Mouse (Mus musculus): ENCODE results near the gene Tbc1d24.
"Not testable (repeated sequence)": the region's sequence is repeated elsewhere in the genome, so short reads cannot be mapped to it uniquely, and the experiment has no call there.

Tbc1d24 gene

DNA sequence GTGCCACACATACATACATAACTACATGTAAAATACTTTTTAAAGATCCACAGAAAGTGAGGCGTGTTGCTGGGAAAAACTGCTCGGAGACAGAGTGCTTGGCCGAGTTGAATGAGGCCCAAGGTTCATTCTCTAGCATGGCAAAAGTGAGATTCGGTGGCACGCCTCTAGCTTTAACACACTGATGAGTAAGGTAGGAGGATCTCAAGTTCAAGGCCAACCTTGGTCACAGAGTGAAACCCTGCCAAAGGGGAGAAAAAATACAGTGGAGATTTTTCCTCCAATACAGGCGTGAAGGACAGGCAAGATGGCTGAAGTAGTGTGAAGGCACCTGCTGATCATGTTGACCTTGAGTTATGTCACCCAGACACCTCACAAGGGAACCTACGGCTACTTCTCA, 55.9 kb downstream of the Tbc1d24 start:
- DNase-seq (ENCODE audit: low spot score) = no peak

GRCm38 (mm10) chr17:24142897-24143296, 62.5 kb downstream of the Tbc1d24 start:
- DNase-seq (ENCODE audit: low spot score) = no peak

- peak; percentile 97 for DNase-seq (ENCODE audit: low spot score)
These were observed 63.9 kb downstream of the Tbc1d24 start for GRCm38 (mm10) chr17:24141425-24141920.

DNA sequence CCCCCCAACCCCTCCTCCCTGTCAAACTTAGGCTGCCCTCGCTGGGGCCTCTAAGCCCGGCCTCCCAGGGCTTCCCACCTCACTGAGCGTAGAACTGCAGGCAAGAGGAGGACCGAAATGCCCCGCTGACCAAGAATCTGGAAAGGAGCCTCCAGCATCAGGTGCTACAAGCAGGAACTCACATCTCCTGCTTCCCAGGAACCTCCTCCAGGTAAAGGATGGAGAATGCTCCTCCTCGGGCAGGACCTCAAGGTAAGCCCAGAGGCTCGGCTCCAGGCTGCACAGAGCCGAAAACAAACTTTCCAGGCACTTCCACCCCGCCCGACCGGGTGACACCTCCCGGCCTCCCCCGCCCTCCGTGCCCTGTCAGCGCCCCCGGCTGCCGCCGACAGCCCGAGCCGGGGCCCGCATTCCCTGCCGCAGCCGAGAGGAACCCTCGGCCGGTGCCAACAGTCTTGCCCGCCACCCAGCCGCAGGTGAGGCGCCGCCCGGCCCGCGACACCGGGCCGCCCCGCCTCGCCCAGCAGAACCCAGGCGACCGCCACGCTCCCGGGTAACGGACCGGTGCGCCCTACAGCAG, 64.4 kb downstream of the Tbc1d24 start:
- DNase-seq (ENCODE audit: low spot score) = peak; percentile 26

GRCm38 (mm10) chr17:24139968-24140367, 65.4 kb downstream of the Tbc1d24 start:
- no peak for DNase-seq (ENCODE audit: low spot score)

GRCm38 (mm10) chr17:24139256-24139655, 66.1 kb downstream of the Tbc1d24 start:
- DNase-seq (ENCODE audit: low spot score) = no peak

- DNase-seq (ENCODE audit: low spot score) = no peak
These were observed 68.0 kb downstream of the Tbc1d24 start for GRCm38 (mm10) chr17:24137226-24137880.

- DNase-seq (ENCODE audit: low spot score) = no peak
These were observed 71.3 kb downstream of the Tbc1d24 start for GRCm38 (mm10) chr17:24134062-24134461.

GRCm38 (mm10) chr17:24132919-24133318, 72.4 kb downstream of the Tbc1d24 start:
- DNase-seq (ENCODE audit: low spot score) = not testable (repeated sequence)

GRCm38 (mm10) chr17:24131570-24131969, 73.8 kb downstream of the Tbc1d24 start:
- DNase-seq (ENCODE audit: low spot score) = no peak

DNA sequence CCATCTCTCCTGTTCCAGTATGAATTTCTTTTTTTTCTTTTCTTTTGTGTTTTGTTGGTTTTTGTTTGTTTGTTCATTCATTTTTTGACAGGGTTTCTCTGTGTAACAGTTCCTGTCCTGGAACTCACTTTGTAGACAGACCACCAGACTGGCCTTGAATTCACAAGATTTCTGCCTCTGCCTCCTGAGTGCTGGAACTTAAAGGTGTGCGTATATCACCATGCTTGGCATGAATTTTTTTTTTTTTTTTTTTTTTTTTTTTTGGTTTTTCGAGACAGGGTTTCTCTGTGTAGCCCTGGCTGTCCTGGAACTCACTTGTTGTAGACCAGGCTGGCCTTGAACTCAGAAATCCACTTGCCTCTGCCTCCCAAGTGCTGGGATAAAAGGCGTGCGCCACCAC, 76.1 kb downstream of the Tbc1d24 start:
- DNase-seq (ENCODE audit: low spot score) = not testable (repeated sequence)

- no peak for DNase-seq (ENCODE audit: low spot score)
These were observed 77.8 kb downstream of the Tbc1d24 start for GRCm38 (mm10) chr17:24127592-24127991.

- DNase-seq (ENCODE audit: low spot score) = no peak
These were observed 78.6 kb downstream of the Tbc1d24 start for GRCm38 (mm10) chr17:24126801-24127200.

Measured in embryo, embryonic 10.5 days (tissue).